Mouse (Mus musculus): ENCODE measurements around the gene Zfp961. TPM values are rescaled to one million over a fixed set of nuclear protein-coding genes. Genes with fewer than 3 reads are reported as not detected.
"Not testable (repeated sequence)": the region's sequence is repeated elsewhere in the genome, so short reads cannot be mapped to it uniquely, and the experiment has no call there.

Zfp961 gene
- total RNA-seq, 2 experiments from 2014 or later: 2.9 to 3.3 TPM

GRCm38 (mm10) chr8:72005912-72006311 is 55.1 kb downstream of the Zfp961 start:
- DNase-seq: no peak
- intact Hi-C loops (cut with DNase I; ENCODE audit: low total_unique reads): no loop called here

DNA sequence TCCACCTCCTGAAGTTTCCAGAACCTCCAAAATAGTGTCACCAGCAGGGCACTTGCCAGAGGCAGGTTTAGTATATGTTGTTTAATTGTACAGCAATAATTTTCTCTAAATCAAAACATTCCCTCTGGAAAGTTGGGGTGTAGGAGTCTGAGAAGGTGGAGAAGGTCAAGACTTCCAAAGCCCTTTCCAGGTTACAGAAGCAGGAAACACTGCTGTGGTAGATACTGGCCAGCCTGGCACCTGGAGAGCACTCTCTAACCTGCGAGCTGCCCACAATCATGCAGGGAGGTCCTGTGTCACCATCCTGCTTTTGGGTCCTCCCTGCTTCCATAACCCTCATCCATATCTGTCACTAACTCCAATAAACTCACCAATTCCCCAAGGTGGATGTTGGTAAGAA is 55.9 kb downstream of the Zfp961 start:
- DNase-seq: no peak
- intact Hi-C loops (cut with DNase I; ENCODE audit: low total_unique reads): no loop called here

DNA sequence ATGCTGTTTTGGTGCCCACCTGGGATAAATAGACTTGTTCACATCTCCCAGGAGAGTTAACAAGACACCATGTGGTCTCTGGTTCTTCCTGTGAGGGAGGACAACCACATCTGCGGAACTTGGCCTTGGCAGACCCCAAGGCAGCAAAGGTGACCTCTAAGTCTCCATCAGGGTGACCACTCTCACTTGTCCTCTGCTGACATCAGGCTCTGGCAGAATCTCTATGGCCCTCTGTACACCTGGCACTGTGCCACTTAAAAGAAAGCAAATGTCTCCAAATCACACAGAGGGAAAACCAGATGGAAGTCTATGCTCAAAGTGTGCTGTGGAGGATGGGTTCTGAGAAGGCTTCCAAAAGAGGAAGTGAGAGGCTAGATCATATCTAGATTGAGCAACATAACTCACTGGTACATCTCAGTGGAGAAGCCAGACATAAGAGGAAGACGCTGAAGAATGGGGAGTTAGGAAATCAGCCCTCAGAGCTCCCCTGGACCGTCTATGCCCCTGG is 57.4 kb downstream of the Zfp961 start:
- no peak for DNase-seq
- intact Hi-C loops (cut with DNase I; ENCODE audit: low total_unique reads): no loop called here

GRCm38 (mm10) chr8:72009473-72009872 is 58.6 kb downstream of the Zfp961 start, which contains the start of gene Cyp4f18:
Gene Cyp4f18, minus strand, starts transcription at chr8:72009626.
- intact Hi-C loops (cut with DNase I; ENCODE audit: low total_unique reads): no loop called here
- DNase-seq: no peak

- not testable (repeated sequence) for DNase-seq
These were observed 62.8 kb downstream of the Zfp961 start for GRCm38 (mm10) chr8:72013506-72014228.

DNA sequence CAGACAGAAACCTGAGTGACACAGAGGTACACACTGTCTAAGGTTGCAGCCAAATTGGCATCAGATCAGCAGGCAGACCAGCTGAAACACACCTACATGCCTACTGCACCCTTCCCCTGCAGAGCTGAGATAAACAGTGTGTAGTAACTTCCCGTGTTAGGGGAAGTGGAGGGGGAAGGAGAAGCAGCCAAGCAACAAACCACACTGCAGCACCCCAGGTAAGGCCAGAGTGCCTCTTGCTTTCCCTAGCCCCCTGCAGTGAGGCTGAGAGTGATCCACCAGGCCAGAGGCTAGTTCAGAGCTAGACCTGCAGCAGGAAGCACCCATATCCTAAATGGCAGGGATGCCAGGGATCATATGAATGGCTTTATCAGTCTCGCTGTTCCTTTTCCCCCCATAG is 66.5 kb downstream of the Zfp961 start:
- intact Hi-C loops (cut with DNase I; ENCODE audit: low total_unique reads); DNase-seq: not testable (repeated sequence)

More at GRCm38 (mm10) chr8:72013506-72014228, 62.8 kb downstream of the Zfp961 start:
- intact Hi-C loops (cut with DNase I; ENCODE audit: low total_unique reads): not testable (repeated sequence)

DNA sequence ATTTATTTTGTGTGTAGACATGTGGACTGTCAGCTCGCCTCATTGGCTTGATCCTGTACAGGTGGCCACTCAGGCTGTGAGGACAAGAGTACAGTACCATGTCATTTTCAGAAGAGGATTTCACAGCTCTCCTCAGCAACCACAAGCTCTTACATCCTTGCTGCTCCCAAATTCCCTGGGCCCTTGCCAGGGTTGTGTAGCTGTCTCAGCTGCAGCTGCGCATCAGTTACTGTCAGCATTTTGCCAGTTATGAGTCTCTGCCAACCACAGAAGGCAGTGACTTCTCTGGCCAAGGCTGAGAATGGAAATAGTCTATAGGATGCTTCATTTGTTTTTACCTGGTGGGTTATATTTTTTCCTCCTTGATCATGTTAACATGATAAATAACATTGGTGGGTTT is 67.3 kb downstream of the Zfp961 start:
- intact Hi-C loops (cut with DNase I; ENCODE audit: low total_unique reads): no loop called here
- DNase-seq: peak; percentile 44

DNA sequence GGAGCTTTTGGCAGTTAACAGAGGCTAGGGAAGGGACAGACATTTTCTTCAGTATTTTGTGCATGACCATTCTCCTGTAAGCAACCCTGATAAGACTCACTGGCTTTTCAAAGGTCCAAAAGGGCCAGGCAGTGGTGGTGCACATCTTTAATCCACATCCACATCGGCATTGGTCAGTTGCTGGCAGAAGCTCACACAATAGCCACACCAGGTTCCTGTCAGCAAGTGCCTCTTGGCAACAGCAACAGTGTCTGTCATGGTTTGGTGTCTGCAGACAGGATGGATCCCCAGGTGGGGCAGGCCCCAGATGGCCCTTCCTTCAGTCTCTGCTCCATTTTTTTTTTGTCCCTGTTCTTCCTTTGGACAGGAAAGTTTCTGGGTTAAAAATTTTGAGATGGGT is 68.2 kb downstream of the Zfp961 start:
- DNase-seq; intact Hi-C loops (cut with DNase I; ENCODE audit: low total_unique reads): not testable (repeated sequence)

DNA sequence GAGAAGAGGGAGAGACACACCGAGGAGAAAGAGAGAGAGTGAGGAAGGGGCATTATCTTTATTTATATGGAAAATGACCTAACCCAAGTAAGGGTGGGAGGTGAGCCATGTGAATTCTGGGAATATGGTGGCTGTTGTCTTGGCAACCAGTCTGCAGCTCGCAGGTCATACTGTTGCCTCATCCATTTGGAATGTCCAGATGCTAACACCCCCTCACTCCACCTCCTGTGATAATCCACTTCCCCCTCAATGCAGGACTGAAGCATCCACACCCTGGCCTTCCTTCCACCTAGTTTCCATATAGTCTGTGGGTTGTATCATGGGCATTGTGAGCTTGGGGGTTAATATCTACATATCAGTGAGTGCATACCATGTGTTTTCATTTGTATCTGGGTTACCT is 69.0 kb downstream of the Zfp961 start:
- no peak for DNase-seq
- intact Hi-C loops (cut with DNase I; ENCODE audit: low total_unique reads): no loop called here

DNA sequence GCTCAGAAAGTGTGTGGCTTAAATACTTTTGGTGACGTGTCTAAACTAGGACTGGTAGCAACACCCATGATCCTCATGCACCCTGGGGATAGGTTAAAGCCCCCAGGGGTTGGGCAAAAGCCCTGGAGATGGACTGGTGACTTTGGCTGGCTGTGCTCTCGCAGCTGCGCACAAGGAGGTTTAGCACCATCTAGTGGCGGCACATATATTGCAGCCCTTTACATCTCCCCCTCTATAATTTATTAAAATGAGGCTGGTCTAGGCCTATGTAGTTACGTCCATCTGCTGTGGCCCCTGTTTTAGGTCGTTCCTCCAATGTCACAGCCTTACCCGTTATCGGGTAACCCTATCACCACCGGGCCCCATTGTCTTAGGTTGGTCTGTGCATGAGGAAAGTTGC is 74.0 kb downstream of the Zfp961 start:
- DNase-seq; intact Hi-C loops (cut with DNase I; ENCODE audit: low total_unique reads): not testable (repeated sequence)

DNA sequence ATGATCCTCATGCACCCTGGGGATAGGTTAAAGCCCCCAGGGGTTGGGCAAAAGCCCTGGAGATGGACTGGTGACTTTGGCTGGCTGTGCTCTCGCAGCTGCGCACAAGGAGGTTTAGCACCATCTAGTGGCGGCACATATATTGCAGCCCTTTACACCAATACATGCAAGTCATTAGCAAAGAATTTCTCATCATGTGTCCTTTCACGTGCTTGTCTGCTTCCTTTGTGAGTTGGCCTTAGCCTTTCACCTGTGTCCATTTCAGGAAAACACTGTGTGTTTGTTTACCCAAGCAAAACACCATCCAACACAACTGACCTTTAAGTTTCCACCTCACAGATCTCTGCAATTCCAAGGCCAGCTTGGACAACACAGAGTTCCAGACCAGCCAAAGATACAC is 82.1 kb downstream of the Zfp961 start:
- peak; percentile 31 for DNase-seq
- intact Hi-C loops (cut with DNase I; ENCODE audit: low total_unique reads): not testable (repeated sequence)

DNA sequence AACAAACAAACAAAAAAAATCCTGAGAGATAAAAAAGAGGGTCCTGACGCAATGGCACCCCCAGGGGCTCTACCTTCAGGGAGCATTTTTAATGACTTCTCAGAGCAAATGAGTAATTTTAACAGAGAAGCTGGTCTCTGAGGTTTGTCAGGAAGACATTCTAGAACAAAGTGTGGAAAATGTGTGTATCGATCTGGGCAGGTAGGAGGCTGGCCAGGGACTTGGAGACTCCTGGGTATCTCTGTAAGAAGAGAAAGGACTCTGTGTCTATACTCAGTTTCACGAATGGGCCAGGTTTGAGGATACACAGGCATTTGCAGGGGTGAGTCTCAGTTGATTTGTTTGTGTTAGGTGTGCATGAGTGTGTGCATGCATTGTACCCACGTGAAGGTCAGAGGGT is 90.1 kb downstream of the Zfp961 start, which contains the start of gene Olfr372:
Gene Olfr372 (plus strand): TSS at position 301 of the 400 bp plus-strand sequence.
- DNase-seq; intact Hi-C loops (cut with DNase I; ENCODE audit: low total_unique reads): not testable (repeated sequence)

- intact Hi-C loops (cut with DNase I; ENCODE audit: low total_unique reads): no loop called here
- no peak for DNase-seq
These were observed 91.7 kb downstream of the Zfp961 start for GRCm38 (mm10) chr8:72042493-72042892.

Other genes with a start within 250 kb of the Zfp961 start
- 1 to 10 TPM; 5.2 to 5.5 TPM for gene B3gnt3, start 249.2 kb upstream of the Zfp961 start, total RNA-seq (2021)
- under 1 TPM; 0.39 to 0.53 TPM for gene Fcho1, start 225.3 kb upstream of the Zfp961 start, total RNA-seq (2021)
- 1 to 10 TPM; 2.7 to 3.1 TPM for gene Zfp709, start 69.0 kb upstream of the Zfp961 start, total RNA-seq (2021)
- gene Zfp882, start 42.4 kb upstream of the Zfp961 start, total RNA-seq (2021): 1 to 10 TPM; 1.5 to 2.5 TPM
- gene Zfp617, start 42.4 kb upstream of the Zfp961 start, total RNA-seq (2021): 10 to 100 TPM; 17.9 to 18.4 TPM
- under 1 TPM in 1 of 2 experiments, not detected in 1; 0.31 TPM for gene Cyp4f18, start 58.6 kb downstream of the Zfp961 start, total RNA-seq (2021)
- gene Olfr372, start 90.2 kb downstream of the Zfp961 start, total RNA-seq (2021): not detected
- gene Olfr373, start 132.1 kb downstream of the Zfp961 start, total RNA-seq (2021): not detected
- not detected for gene Olfr374, start 156.0 kb downstream of the Zfp961 start, total RNA-seq (2021)
- 10 to 100 TPM; 76.3 to 97.2 TPM for gene Tpm4, start 183.9 kb downstream of the Zfp961 start, total RNA-seq (2021)
- gene Rab8a, start 210.2 kb downstream of the Zfp961 start, total RNA-seq (2021): 10 to 100 TPM; 17.4 to 18.7 TPM
- gene Hsh2d, start 238.6 kb downstream of the Zfp961 start, total RNA-seq (2021): not detected

Measured in gastrocnemius, postnatal 14 days (tissue).